Mouse (Mus musculus) heart, embryonic 14.5 days (tissue): ENCODE measurements around the gene Knop1. TPM values are rescaled to one million over a fixed set of nuclear protein-coding genes. Genes with fewer than 3 reads are reported as not detected.
A peak's percentile ranks its signal among the peaks of the same experiment; 100 is the strongest.

ENCODE experiments used
- ATAC-seq: fragments of 200-750 bp; cut with Nextera tagmentation; 2 replicates; pipeline ENCODE4 v1.8.0; 2017; ENCODE audit warnings: low read depth, moderate TSS enrichment; ENCODE audit not compliant: insufficient number of reproducible peaks, insufficient read depth, low FRiP score
- H3K27ac ChIP-seq, 2 experiments: fragments of 200-500 bp in 1 of 2; fragments of 300-500 bp in 1 of 2; sonication (generic) in 1 of 2; replicated peaks in 1 of 2; 2 replicates each; pipeline ENCODE4 v1.5.1; 2012 to 2014; ENCODE audit warnings: low read depth in 2 of 2, low read length in 2 of 2, control low read depth in 1 of 2, mild to moderate bottlenecking in 1 of 2, mixed read lengths in 1 of 2; ENCODE audit not compliant: control insufficient read depth in 1 of 2, insufficient read depth in 1 of 2
- H3K27me3 ChIP-seq: fragments of 300-500 bp; sonication (generic); 2 replicates; pipeline ENCODE4 v1.6.1; 2014; ENCODE audit warnings: mild to moderate bottlenecking, low read length, control low read depth; ENCODE audit not compliant: control insufficient read depth, insufficient read depth
- H3K36me3 ChIP-seq: fragments of 300-500 bp; sonication (generic); 2 replicates; pipeline ENCODE4 v1.6.1; 2014; ENCODE audit warnings: mild to moderate bottlenecking, control low read depth, low read length, mixed read lengths; ENCODE audit not compliant: control insufficient read depth, insufficient read depth
- H3K4me1 ChIP-seq, 2 experiments: fragments of 200-500 bp in 1 of 2; fragments of 300-500 bp in 1 of 2; sonication (generic) in 1 of 2; 2 replicates each; pipeline ENCODE4 v1.6.1; 2012 to 2014; ENCODE audit warnings: low read length in 2 of 2, control low read depth in 1 of 2, mixed read lengths in 1 of 2; ENCODE audit not compliant: control insufficient read depth in 2 of 2, insufficient read depth in 2 of 2
- H3K4me2 ChIP-seq: fragments of 300-500 bp; sonication (generic); 2 replicates; pipeline ENCODE4 v1.6.1; 2014; ENCODE audit warnings: mild to moderate bottlenecking, low read length
- H3K4me3 ChIP-seq, 2 experiments: fragments of 200-500 bp in 1 of 2; fragments of 300-500 bp in 1 of 2; sonication (generic) in 1 of 2; 2 replicates each; pipeline ENCODE4 v1.5.1; 2012 to 2014; ENCODE audit warnings: low read length in 2 of 2, mild to moderate bottlenecking in 2 of 2, control low read depth in 1 of 2, low read depth in 1 of 2, moderate library complexity in 1 of 2; ENCODE audit not compliant: control insufficient read depth in 1 of 2, insufficient read depth in 1 of 2
- H3K9ac ChIP-seq: fragments of 300-500 bp; sonication (generic); 2 replicates; pipeline ENCODE4 v1.6.1; 2014; ENCODE audit warnings: mild to moderate bottlenecking, low read length
- H3K9me3 ChIP-seq: fragments of 300-500 bp; sonication (generic); 2 replicates; pipeline ENCODE4 v1.6.1; 2016; ENCODE audit warnings: low read length, control low read depth; ENCODE audit not compliant: control insufficient read depth
- WGBS: fragments of 180-500 bp; shearing (Covaris S2); extraction: QIAGEN DNeasy Blood & Tissue Kit; methylation state at CpG from one replicate; pipeline ENCODE4 v1.1.7; 2014; 5-methylcytosine and 5-hydroxymethylcytosine counted together
- polyA plus RNA-seq: library from polyadenylated mRNA; unstranded; fragments of >200 nt; fragmentation: Nextera tagmentation; extraction: Ambion mirVana; gene quantifications from 2 replicates; pipeline ENCODE4 v1.2.1, GENCODE M21; 2014

Gene Knop1
- 53.5 and 55.0 TPM in 2 replicates for polyA plus RNA-seq

DNA sequence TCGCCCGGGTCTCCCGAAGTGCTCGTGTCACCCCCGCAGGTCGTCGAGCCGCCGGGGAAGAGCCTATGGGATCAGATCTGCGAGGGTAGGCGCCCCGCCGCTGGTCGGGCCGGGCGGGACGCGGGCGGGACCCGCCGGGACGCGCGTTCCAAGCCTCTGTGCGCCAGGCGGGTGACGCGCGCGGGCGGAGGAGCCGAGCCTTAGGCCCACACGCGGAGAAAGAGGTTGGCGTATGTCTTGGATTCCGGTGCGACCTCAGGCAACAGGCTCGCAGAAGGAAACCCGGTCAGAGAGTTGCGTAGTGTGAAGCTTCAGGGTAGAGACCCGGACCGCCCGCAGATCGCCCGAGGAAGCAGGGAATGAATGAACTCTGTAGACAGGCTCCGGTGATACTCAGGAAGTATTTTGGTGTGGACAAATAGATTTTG lies at the start of gene Knop1:
Knop1 (minus strand) TSS at position 378 of the 428 bp plus-strand sequence.
- H3K27ac ChIP-seq, result peak within 1 kb of the TSS; percentile 25 to 71; a peak in 3 of 4 replicates
- peak within 1 kb of the TSS; percentile 73 to 83 for H3K4me3 ChIP-seq
- H3K4me1 ChIP-seq, result peaks cover 7 to 20% of the 10 kb centered on the region in 2 experiments
- no peaks in the 10 kb centered on the region for H3K9me3 ChIP-seq
- ATAC-seq, result peak; percentile 55
- H3K9ac ChIP-seq, result peak within 1 kb of the TSS; percentile 74
- H3K27me3 ChIP-seq, result no peaks in the 10 kb centered on the region
- under 1% methylated on average over 46 of the region's 46 CpGs for WGBS
- H3K36me3 ChIP-seq, result peaks cover 29% of the 10 kb centered on the region
- H3K4me2 ChIP-seq, result peak within 1 kb of the TSS; percentile 83

DNA sequence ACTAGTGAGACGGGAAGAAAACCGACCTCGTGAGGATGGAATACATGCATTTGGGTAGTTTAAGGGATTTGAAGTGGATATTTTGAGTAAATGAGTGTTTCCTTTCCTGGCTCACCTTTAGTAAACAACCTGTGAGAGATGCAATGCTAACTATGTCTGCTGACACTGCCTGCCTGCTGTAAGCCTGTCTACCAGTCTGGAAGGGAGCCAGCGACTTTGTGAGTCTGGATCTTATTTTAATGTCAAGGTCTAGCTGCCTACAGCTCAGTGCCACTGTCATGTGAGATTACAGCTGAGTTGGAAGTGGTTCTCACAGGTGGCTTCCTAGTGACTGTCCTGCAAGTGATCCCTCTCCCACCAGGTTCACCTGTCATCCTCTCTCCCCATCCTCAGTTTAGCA lies 48.5 kb upstream of the Knop1 start:
- no peaks in the 10 kb centered on the region for H3K9me3 ChIP-seq
- H3K4me1 ChIP-seq, result peaks cover 8 to 12% of the 10 kb centered on the region in 2 experiments
- H3K4me3 ChIP-seq, result no peak overlapping the region
- no peak overlapping the region for H3K9ac ChIP-seq
- no peak overlapping the region for H3K27ac ChIP-seq
- ATAC-seq, result no peak
- H3K27me3 ChIP-seq, result no peaks in the 10 kb centered on the region
- 77% methylated on average over 4 of the region's 4 CpGs for WGBS
- no peak overlapping the region for H3K4me2 ChIP-seq
- H3K36me3 ChIP-seq, result no peaks in the 10 kb centered on the region

DNA sequence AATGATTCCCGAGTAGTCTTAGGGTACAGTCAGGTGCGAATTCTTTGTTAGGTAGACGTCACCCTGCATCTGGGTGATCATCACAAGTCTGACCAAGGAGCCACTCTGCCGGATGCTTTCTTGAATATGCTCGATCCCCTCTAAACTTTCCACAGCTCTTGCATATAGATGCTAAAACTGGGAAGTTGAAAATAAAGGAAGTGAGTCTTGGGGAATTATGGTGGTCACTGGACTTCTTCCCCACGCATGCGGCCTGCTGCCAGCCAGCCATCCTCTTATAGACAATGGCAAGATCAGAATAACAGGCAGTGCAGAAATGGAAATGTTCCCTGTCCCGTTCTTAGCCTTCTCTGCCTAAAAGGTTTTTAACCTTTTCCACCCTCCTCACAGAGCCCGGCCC lies 47.8 kb upstream of the Knop1 start:
- H3K27ac ChIP-seq, result no peak overlapping the region
- H3K9ac ChIP-seq, result no peak overlapping the region
- no peak overlapping the region for H3K4me2 ChIP-seq
- no peaks in the 10 kb centered on the region for H3K36me3 ChIP-seq
- WGBS, result 88% methylated on average over 9 of the region's 9 CpGs
- no peak for ATAC-seq
- no peak overlapping the region for H3K4me3 ChIP-seq
- no peaks in the 10 kb centered on the region for H3K9me3 ChIP-seq
- H3K4me1 ChIP-seq, result peaks cover 8 to 12% of the 10 kb centered on the region in 2 experiments
- no peaks in the 10 kb centered on the region for H3K27me3 ChIP-seq

DNA sequence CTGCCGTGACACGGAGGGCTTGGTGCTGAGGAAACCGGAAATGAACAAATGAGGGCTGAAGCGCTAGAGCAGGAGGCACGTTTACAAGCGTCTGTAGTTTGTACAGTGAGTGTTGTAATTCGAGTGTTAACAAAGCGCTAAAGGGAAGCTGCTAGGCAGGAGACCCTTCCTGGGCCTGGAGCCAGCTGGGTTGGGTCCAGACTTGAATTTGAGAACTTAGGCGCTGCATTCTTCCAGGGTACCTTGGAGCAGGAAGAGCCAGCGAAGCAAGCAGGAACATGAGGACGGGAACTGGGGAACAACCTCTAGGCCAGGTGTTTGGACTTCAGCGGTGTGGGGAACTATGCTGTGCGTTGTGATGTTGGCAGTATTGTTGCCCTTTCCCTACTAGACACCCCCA lies 46.9 kb upstream of the Knop1 start:
- no peaks in the 10 kb centered on the region for H3K9me3 ChIP-seq
- H3K9ac ChIP-seq, result peak overlapping the region; percentile 44; the same call in 1 of the 2 replicates
- no peaks in the 10 kb centered on the region for H3K36me3 ChIP-seq
- peak overlapping the region; percentile 8 to 37; a peak in 2 of 4 replicates for H3K27ac ChIP-seq
- 25% methylated on average over 13 of the region's 13 CpGs for WGBS
- ATAC-seq, result peak; percentile 57; the same call in 1 of the 2 replicates
- peak overlapping the region; percentile 61 for H3K4me2 ChIP-seq
- H3K4me1 ChIP-seq, result peaks cover 8 to 12% of the 10 kb centered on the region in 2 experiments
- H3K4me3 ChIP-seq, result no peak overlapping the region; a peak in 1 of 4 replicates
- no peaks in the 10 kb centered on the region for H3K27me3 ChIP-seq

DNA sequence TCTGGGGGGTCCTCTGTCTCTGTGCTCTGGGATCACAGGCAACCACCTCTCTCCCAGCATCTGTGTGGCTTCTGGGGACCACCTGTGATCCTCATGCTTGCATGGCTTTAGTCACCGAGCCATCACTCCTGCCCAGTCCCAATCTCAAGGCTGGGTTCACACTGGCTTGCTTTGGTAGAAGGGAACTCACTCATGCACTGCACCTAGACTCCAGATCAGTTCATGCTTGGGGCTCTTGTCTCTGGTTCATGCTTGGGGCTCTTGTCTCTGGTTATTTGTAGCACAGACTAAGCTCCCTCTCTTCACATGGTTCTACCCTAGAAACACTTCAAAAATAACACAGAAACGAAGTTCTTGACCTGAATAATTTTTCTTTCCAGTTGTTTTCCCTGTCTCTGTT lies 44.0 kb upstream of the Knop1 start:
- Histone ChIP-seq H3K36me3 (no peaks in the 10 kb centered on the region), H3K9me3 (no peaks in the 10 kb centered on the region), H3K4me2 (no peak overlapping the region), H3K27ac (no peak overlapping the region), H3K9ac (no peak overlapping the region), H3K4me3 (no peak overlapping the region), H3K27me3 (no peaks in the 10 kb centered on the region), H3K4me1 (peaks cover 8 to 12% of the 10 kb centered on the region in 2 experiments)
- 71% methylated on average over 2 of the region's 2 CpGs for WGBS
- ATAC-seq, result no peak

DNA sequence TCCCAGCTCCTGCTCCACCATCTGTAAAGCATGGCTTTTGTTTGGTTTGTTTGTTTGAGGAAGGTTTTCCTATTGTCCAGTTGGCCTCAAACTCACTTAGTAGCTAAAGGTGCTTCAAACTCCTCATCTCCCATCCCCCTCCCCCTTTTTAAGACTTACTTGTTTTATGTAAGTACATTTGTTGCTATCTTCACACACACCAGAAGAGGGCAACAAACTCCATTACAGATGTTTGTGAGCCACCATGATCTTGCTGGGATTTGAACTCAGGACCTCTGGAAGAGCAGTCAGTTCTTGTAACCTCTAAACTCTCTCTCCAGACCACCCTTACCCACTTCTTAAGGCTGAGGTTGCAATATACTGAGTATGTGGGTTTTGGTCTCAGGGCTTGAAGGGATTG lies 42.0 kb upstream of the Knop1 start:
- Histone ChIP-seq H3K9me3 (no peaks in the 10 kb centered on the region), H3K27ac (no peak overlapping the region), H3K36me3 (no peaks in the 10 kb centered on the region), H3K27me3 (no peaks in the 10 kb centered on the region), H3K4me3 (no peak overlapping the region), H3K4me1 (peaks cover 7 to 9% of the 10 kb centered on the region in 2 experiments), H3K9ac (no peak overlapping the region), H3K4me2 (no peak overlapping the region)
- ATAC-seq, result no peak

DNA sequence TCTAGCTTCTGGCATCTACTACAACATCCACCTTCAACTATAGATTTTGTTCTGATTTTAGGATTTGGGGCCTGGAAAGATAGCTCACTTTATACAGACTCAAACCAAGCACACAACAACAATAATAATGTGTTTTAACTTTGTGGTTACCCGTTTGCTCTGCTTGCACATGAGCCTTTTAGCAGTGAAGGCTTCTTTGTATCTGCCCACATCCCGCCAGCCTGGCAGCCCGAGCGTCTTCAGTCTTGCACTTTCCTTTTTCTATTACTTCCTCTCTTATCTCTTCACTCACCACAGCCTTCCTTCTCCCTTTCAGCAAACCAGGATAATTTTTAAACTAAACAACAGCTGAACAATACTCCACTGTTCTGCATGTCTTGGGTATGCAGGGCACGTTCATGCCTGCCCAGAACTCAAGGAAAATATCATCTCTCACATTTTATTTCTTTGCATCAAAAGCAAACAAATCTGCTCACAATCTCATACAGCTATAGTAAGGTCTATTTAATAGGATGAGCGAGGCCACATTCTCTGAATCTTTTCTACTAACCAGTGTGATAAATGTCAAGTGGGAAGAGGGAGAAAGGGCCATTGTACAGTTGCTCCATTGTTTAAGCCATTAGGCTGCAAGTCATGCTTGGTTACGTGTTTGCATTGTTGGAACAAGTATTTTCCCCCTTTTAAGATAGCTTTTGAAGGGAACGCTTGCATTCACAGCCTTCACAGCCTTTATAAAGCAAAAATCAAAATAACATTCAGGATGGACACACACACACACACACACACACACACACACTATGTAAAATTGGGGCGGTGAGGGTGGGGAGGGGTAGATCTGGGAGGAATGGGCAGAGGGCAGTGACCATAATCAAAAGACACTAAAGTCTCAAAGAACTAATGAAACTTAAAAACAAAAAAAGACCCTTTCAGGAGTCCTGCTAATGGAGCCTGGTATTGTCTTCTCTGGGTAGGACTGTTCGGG lies 39.7 kb upstream of the Knop1 start:
- H3K4me3 ChIP-seq, result no peak overlapping the region
- no peak for ATAC-seq
- peaks cover 0 to 2% of the 10 kb centered on the region in 2 experiments; a peak in 2 of 4 replicates for H3K4me1 ChIP-seq
- no peak overlapping the region; a peak in 1 of 4 replicates for H3K27ac ChIP-seq
- H3K4me2 ChIP-seq, result no peak overlapping the region
- H3K36me3 ChIP-seq, result no peaks in the 10 kb centered on the region
- H3K9ac ChIP-seq, result no peak overlapping the region
- 50% methylated on average over 10 of the region's 10 CpGs for WGBS
- no peaks in the 10 kb centered on the region for H3K27me3 ChIP-seq
- H3K9me3 ChIP-seq, result no peaks in the 10 kb centered on the region
